Mouse (Mus musculus): Measurements from ENCODE around the gene Olig3.

DNA sequence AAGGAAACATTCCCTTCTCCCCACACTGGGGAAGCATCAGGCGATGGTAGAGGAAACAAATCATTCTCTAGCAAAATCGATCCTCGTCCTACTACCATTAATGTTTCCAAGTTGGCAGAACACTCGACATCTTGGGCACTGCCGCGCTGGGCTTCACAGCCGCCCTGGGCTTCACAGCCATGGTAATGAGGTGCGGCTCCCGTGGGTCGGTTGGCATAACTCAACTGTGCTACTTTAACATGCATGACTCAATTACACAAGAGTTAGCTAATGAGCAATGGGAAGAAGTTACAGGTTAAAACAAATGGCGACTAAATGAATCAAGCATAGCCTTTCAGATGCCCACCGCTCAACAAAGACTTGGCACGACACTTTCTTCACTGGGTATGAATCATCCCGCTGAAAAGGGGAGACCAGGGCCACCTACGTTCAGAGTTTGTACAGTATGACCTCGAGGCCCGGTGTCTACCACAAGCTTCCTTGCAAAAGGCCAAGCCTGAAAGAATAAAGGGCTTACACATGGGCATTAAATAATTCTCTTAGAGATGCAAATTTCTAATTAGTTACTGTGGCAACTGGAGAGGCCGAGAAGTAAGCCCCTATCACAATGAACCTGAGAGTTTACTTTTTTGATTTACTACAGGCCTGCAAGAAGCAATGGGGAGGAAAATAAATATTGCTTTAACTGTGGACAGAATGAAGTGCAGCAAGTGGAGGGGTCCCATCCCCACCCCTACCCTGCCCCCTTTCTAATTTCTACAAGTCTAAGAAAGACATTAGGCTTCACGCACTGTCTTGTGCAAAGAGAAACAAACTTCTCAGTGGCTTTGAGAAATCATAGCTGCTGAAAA is 38.1 kb upstream of the Olig3 start:
- no peak for TF ChIP-seq CTCF (conservative IDR thresholded peaks at IDR 0.05; ENCODE audit: low read length)
- no peak for TF ChIP-seq POU5F1 (IDR thresholded peaks at IDR 0.05; ENCODE audit: borderline replicate concordance, low read length)
